Mouse (Mus musculus) CD4-positive, CD25-positive, alpha-beta regulatory T cell, adult 2 months (primary cell): ENCODE measurements around the gene Spryd3.

Experiments
- DNase-seq: peaks from one replicate; pipeline ENCODE4 v3.0.0-alpha.2; 2012; ENCODE audit warnings: low read depth, low spot score

The Spryd3 gene

DNA sequence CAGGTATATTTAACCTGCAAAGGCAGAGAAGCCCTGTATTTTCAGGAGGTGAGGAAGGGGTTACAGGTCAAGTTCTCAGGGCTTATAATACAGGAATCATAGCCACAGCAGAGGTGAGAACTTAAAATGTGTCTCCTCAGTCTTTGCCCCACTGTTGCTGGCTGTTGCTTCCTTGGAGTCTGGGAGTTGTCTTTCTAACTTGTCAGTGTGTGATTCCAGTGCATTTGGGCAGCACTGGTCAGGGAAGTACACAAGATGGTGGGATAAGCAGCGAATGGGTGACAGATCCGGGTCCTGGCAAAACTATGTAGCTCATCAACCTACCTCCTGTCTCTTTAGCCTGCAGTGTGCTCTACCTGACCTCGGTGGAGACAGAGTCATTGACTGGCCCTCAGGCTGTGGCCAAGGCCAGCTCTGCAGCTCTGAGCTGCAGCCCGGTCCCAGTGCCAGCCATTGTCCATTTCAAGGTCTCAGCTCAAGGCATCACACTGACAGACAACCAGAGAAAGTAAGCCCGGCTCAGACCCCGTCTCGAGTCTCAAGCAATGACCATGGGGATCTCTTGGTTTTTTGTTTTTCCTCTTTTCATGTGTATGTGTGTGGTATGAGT is 21.3 kb downstream of the Spryd3 start:
- no peak for DNase-seq

GRCm38 (mm10) chr15:102113674-102114073 is 22.4 kb downstream of the Spryd3 start:
- DNase-seq = no peak

- DNase-seq = no peak
Measured at GRCm38 (mm10) chr15:102112827-102113226, 23.2 kb downstream of the Spryd3 start.

DNA sequence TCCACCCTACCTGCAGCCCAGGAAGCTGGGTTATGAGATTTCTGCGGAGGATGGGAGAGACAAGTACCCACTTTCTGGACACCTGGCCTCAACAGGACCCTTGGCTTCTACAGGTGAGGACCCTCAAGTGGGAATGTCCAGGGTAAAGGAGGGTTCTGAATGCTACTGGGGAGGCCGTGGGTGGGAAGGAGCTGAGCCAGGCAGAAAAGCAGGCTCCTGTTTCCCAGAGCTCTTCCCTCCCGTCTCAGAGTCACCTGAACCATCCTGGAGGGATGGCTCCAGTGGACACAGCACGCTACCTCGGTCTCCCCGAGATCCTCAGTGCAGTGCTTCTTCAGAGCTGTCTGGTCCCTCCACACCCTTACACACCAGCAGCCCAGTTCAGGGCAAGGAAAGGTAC is 23.9 kb downstream of the Spryd3 start:
- no peak for DNase-seq

DNA sequence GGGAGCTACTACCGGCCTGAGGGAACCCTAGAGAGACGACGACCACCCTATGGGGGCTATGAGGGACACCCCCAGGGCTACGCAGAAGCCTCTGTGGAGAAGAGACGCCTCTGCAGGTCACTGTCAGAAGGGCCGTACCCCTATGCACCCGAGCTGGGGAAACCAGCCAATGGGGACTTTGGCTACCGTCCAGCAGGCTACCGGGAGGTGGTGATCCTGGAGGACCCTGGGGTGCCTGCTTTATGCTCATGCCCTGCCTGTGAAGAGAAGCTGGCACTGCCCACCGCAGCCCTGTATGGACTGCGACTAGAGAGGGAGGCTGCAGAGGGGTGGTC is 24.6 kb downstream of the Spryd3 start:
- DNase-seq = no peak

DNA sequence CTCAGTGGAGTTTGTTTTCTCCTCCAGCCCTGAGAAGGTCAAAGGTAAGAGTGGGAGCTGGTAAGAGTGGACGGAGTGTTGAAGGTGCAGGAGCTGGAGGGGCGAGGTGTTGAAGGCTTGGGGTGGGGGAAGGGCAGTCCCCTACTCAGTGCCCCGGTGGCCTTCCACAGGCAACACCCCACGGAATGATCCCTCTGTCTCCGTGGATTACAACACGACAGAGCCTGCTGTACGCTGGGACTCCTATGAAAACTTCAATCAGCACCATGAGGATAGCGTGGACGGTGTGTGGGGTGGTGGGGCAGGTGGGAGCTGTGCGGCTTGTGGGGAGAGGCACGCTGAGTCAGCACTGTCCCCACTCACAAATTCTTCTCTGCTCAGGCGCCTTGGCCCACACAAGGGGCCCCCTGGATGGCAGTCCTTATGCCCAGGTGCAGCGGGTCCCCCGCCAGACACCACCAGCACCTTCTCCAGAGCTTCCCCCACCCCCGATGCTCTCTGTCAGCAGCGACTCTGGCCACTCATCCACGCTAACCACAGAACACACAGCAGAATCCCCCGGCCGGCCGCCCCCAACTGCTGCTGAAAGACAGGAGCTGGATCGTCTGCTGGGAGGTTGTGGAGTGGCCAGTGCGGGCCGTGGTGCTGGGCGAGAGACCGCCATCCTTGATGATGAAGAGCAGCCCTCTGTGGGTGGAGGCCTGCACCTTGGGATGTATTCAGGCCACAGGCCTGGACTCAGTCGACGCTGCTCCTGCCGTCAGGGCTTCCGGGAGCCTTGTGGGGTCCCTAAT is 25.1 kb downstream of the Spryd3 start:
- DNase-seq = no peak

DNA sequence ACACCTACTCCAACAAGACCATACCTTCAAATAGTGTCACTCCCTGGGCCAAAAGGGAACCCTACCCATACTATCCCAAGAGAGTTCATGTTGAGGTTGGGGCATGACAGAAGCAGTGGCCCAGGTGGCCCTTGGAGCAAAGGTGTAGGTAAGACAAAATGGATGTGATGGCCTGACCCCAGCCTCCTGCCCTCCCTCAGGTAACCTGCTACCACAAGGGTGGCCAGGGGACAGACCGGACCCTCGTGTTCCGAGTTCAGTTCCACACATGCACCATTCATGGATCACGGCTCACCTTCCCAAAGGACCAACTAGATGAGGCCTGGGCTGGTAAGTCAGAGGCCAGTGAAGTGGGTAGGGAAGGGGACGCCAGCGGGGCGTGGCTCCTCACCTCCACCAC is 25.8 kb downstream of the Spryd3 start:
- DNase-seq = no peak

GRCm38 (mm10) chr15:102108651-102109525 is 27.1 kb downstream of the Spryd3 start:
- peak; percentile 90 for DNase-seq

DNA sequence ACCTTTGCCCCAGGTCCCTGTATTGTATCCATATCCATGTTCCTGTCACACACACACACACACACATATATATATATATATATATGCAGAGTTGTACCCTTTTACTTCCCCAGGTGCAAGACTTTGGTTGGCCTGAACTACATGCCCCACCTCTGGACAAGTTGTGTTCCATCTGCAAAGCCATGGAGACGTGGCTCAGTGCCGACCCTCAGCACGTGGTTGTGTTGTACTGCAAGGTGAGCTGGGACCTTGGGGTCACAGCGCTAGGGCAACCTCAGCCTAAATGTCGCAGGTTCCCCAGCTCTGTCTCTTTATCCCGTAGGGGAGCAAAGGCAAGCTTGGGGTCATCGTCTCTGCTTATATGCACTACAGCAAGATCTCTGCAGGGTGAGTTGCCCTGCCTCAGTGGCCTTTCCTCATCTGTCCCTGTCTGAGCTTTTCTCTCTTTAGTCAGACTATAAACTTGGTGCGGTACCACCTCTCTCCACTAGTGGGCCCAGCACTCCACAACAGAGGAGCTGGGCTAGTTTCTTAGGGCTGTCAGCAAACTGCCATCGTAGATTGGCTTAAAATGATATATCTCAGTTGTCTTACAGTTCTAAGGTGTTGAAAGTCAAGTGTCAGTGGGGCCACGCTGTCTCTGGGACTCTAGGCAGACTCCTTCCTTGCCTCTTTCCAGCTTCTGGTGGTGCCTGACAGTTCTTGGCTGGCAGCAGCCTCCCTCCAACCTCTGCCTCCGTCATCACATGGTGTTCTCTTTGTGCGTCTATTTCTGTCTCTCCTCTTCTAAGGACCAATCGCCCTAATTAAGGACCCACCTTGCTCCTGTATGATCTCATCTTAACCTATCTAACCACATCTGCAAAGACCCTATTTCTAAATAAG is 28.1 kb downstream of the Spryd3 start:
- peak; percentile 88 for DNase-seq

DNA sequence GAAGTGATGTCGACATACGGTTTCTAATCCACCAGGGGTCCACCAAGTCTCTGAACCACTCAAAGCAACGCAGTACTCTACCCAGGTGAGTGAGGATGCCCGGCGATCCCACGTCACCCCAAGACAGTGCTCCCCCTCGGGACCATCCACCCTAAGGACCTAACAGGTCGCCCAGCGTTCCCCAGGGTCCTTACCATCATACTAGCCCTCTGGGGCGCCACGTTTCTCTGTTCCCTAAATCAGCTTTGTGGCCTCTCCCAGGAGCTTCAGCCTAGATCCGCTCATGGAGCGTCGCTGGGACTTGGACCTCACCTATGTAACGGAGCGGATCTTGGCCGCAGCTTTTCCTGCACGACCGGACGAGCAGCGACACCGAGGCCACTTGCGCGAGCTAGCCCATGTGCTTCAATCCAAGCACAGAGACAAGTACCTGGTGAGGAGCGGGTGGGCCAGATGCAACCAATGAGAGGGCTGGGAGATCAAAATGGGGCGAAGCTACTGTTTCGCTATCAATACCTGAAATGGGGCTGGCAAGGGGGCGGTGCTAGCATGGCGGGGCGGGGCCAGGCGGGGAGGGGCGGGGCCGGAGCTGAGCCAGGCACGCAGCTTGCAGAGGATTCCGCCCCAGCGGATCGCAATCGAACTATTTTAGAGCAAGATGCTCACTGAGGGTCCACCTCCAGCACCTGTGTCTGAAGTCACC is 29.1 kb downstream of the Spryd3 start:
- DNase-seq = peak; percentile 70

DNA sequence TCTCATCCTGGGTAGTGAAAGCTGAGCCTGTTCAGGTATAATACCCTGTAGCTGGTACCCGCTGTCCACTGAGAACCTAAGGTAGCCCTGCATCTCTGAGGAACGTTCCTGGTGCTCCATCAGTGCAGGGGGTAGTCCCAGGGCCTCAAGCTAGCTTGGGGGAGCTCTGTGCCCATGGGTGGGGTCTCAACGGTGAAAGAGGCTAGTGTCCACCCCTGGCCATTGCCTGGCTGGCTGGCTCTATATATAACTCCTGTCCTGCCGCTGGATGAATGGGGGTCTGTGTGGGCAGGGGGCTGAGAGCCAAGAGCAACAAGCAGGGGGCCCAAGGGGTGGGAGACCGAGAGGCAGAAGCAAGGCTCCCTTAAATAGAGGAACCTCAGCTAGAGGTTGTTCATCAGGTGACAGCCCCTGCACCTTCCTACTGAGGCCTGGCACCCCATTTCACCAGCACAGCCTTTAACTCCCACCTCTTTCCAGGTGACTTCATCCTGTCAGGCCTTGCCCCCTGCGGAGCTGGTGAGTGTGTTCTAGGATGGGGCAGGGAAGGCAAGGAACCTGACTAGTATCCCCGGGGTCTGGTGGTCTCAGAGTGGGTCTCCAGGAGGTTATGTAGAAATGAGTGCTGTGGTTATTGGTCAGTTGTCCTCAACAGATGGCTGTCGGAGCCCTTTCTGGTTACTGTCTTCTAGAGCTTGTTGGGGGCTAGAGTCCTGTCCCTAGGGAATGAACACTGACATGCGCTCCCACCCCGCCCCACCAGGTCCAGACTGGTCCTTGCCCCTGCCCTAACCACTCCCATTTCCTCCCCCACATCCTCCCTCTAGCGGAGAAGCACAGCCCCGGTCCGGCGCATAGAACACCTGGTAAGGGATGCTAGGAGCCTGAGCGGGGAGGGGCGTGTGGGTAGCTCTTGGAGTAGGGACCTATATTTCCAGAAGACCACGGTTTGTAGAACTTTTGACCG is 30.0 kb downstream of the Spryd3 start:
- peak; percentile 69 for DNase-seq

DNA sequence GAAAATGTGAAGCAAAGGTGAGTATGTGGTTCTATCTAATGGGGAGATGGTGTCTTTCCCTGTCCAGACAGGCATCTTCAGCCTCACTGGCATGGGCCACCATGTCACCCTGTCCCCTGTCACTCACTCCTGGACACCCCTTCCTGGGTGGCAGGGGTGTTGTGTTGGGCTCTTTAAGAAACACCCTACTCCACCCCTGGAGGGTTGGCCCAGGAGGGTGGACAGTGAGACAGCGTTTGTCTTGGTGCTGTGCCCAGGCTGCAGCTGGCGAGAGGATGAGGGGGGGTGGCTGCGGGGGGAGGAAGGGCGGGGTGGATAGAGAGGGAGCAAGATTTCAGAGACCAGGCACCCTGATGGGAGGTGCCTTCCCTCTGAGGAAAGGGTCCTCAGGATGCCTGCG is 30.7 kb downstream of the Spryd3 start:
- no peak for DNase-seq

GRCm38 (mm10) chr15:102103947-102104555 is 32.0 kb downstream of the Spryd3 start:
- DNase-seq = no peak

- DNase-seq = no peak
Measured at GRCm38 (mm10) chr15:102103371-102103946, 32.6 kb downstream of the Spryd3 start.

GRCm38 (mm10) chr15:102102548-102103121 is 33.4 kb downstream of the Spryd3 start:
- no peak for DNase-seq

GRCm38 (mm10) chr15:102101672-102102541 is 34.1 kb downstream of the Spryd3 start:
- DNase-seq = no peak

DNA sequence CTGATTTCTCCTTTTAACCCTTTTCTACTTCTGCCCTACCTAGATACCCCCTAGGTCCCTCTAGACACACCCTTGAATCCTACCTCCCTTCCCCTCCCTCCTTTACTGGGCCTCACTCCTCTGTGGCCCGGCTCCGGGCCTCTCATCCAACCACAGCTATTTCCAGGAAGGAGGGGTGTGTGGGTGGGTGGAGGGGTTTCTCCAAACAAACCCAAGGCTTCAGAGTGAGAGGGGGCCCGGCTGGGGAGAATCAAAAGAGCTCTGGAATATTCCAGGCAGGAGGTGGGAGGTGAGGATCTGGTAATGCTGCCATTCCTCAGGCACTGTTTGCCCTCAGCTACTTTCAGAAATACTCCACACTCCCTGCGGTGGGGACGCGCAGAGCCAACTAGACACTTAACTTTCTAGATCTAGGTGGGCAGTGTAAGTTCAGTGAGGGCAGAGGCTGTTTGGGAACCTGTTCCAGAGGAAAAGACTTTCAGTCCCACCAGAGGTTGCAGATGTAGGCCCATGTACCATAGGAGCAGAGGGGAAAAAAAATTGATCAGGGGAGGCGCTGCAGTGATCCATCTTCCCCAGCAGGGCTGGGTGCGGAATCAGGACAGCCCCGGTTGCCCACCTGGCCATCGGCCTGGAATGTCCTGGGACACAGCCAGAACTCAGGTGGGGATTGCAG is 34.9 kb downstream of the Spryd3 start:
- no peak for DNase-seq
